Mouse (Mus musculus) c-Kit-positive CD71-negative TER-119-negative erythroid progenitor cells, embryonic 14.5 days (primary cell): ENCODE measurements around the gene Rnd2.
"Not testable (repeated sequence)": the region's sequence is repeated elsewhere in the genome, so short reads cannot be mapped to it uniquely, and the experiment has no call there.

Experiments used
- DNase-seq: peaks from one replicate; pipeline ENCODE4 v3.0.0-alpha.2; 2013; ENCODE audit warnings: low read depth

The Rnd2 gene

GRCm38 (mm10) chr11:101469155-101469554, 4.4 kb downstream of the Rnd2 start:
- DNase-seq = no peak

- DNase-seq = no peak
These were observed 5.4 kb downstream of the Rnd2 start for GRCm38 (mm10) chr11:101470206-101470605.

- no peak for DNase-seq
These were observed 7.1 kb downstream of the Rnd2 start for GRCm38 (mm10) chr11:101471926-101472325.

- DNase-seq = no peak
These were observed 7.5 kb downstream of the Rnd2 start for GRCm38 (mm10) chr11:101472336-101472735.

GRCm38 (mm10) chr11:101473686-101474085, 8.9 kb downstream of the Rnd2 start:
- not testable (repeated sequence) for DNase-seq

- DNase-seq = no peak
These were observed 9.5 kb downstream of the Rnd2 start for GRCm38 (mm10) chr11:101474298-101474697.

GRCm38 (mm10) chr11:101476361-101476760, 11.6 kb downstream of the Rnd2 start:
- not testable (repeated sequence) for DNase-seq

- no peak for DNase-seq
These were observed 12.4 kb downstream of the Rnd2 start for GRCm38 (mm10) chr11:101477194-101477551.

- DNase-seq = no peak
These were observed 12.9 kb downstream of the Rnd2 start for GRCm38 (mm10) chr11:101477552-101478211.

GRCm38 (mm10) chr11:101479171-101479635, 14.4 kb downstream of the Rnd2 start:
- DNase-seq = no peak

GRCm38 (mm10) chr11:101480912-101481311, 16.1 kb downstream of the Rnd2 start:
- no peak for DNase-seq

GRCm38 (mm10) chr11:101483804-101484203, 19.0 kb downstream of the Rnd2 start:
- no peak for DNase-seq

- DNase-seq = peak; percentile 24
These were observed 19.4 kb downstream of the Rnd2 start for GRCm38 (mm10) chr11:101484245-101484644.

GRCm38 (mm10) chr11:101484814-101485213, 20.0 kb downstream of the Rnd2 start:
- DNase-seq = no peak

- DNase-seq = peak; percentile 37
These were observed 20.8 kb downstream of the Rnd2 start for GRCm38 (mm10) chr11:101485509-101486028.

GRCm38 (mm10) chr11:101486126-101486525, 21.3 kb downstream of the Rnd2 start:
- no peak for DNase-seq

GRCm38 (mm10) chr11:101506269-101506780, 41.5 kb downstream of the Rnd2 start:
- DNase-seq = no peak

GRCm38 (mm10) chr11:101507090-101507489, 42.3 kb downstream of the Rnd2 start:
- no peak for DNase-seq

GRCm38 (mm10) chr11:101518937-101519336, 54.1 kb downstream of the Rnd2 start:
- no peak for DNase-seq

GRCm38 (mm10) chr11:101519364-101519763, 54.6 kb downstream of the Rnd2 start:
- DNase-seq = no peak
